Mouse (Mus musculus) frontal cortex, postnatal 25 days (tissue): ENCODE data around the gene Gm20517.
"Not testable (repeated sequence)": the region's sequence is repeated elsewhere in the genome, so short reads cannot be mapped to it uniquely, and the experiment has no call there.

ENCODE experiments used
- DNase-seq, 2 experiments: peaks; one replicate each; pipeline ENCODE4 v3.0.0; 2022; ENCODE audit warnings: low spot score in 2 of 2

Gm20517 gene

GRCm38 (mm10) chr17:47627791-47628190, 16.4 kb downstream of the Gm20517 start:
- DNase-seq = no peak

- DNase-seq = peak; percentile 84 to 85
These were observed 17.7 kb downstream of the Gm20517 start for GRCm38 (mm10) chr17:47628851-47629676.

- peak in 1 of 2 experiments; percentile 25 for DNase-seq
These were observed 18.6 kb downstream of the Gm20517 start for GRCm38 (mm10) chr17:47629717-47630677.

GRCm38 (mm10) chr17:47630678-47631065, 19.3 kb downstream of the Gm20517 start, which contains the start of gene Usp49:
Gene Usp49 (plus strand): TSS chr17:47630690.
- DNase-seq = no peak

- DNase-seq = no peak
These were observed 20.9 kb downstream of the Gm20517 start for GRCm38 (mm10) chr17:47632181-47632840.

- no peak for DNase-seq
These were observed 22.8 kb downstream of the Gm20517 start for GRCm38 (mm10) chr17:47633999-47634770.

GRCm38 (mm10) chr17:47642992-47643391, 31.6 kb downstream of the Gm20517 start:
- no peak for DNase-seq

GRCm38 (mm10) chr17:47646683-47647082, 35.3 kb downstream of the Gm20517 start:
- peak; percentile 23 to 32 for DNase-seq

GRCm38 (mm10) chr17:47648966-47649365, 37.6 kb downstream of the Gm20517 start:
- no peak for DNase-seq

GRCm38 (mm10) chr17:47651953-47652352, 40.6 kb downstream of the Gm20517 start:
- no peak for DNase-seq

GRCm38 (mm10) chr17:47654346-47654745, 43.0 kb downstream of the Gm20517 start:
- DNase-seq = not testable (repeated sequence)

- no peak for DNase-seq
These were observed 44.3 kb downstream of the Gm20517 start for GRCm38 (mm10) chr17:47655697-47656096.

- DNase-seq = no peak
These were observed 46.5 kb downstream of the Gm20517 start for GRCm38 (mm10) chr17:47657901-47658300.

GRCm38 (mm10) chr17:47658741-47659243, 47.4 kb downstream of the Gm20517 start:
- DNase-seq = no peak

GRCm38 (mm10) chr17:47663009-47663713, 51.8 kb downstream of the Gm20517 start:
- no peak for DNase-seq

- DNase-seq = no peak
These were observed 53.1 kb downstream of the Gm20517 start for GRCm38 (mm10) chr17:47664474-47664873.

- no peak for DNase-seq
These were observed 57.8 kb downstream of the Gm20517 start for GRCm38 (mm10) chr17:47669166-47669565.

- DNase-seq = no peak
These were observed 60.6 kb downstream of the Gm20517 start for GRCm38 (mm10) chr17:47671988-47672310.

GRCm38 (mm10) chr17:47672311-47673111, 61.1 kb downstream of the Gm20517 start:
- peak in 1 of 2 experiments; percentile 22 for DNase-seq
